Mouse (Mus musculus) cortical plate, adult 2 months (tissue): ENCODE measurements around the gene Fignl2.

Experiments
- CTCF ChIP-seq: fragments of 200-500 bp; IDR thresholded peaks from 2 replicates; pipeline ENCODE4 v1.5.1; 2011; ENCODE audit warnings: mild to moderate bottlenecking, control low read depth, low read length; ENCODE audit not compliant: insufficient read depth; ENCODE audit errors: extremely low read depth
- POLR2A ChIP-seq: fragments of 200-500 bp; IDR thresholded peaks from 2 replicates; pipeline ENCODE4 v1.6.1; 2011; ENCODE audit warnings: mild to moderate bottlenecking, low read length, control low read depth; ENCODE audit not compliant: insufficient read depth; ENCODE audit errors: extremely low read depth

- TF ChIP-seq POLR2A (no peak), CTCF (peak; percentile 46)
These were observed 40.2 kb upstream of the Fignl2 start for GRCm38 (mm10) chr15:101118399-101119125.
